Mouse (Mus musculus) embryonic facial prominence, embryonic 13.5 days (tissue): ENCODE data around the gene Map3k12. TPM values are rescaled to one million over a fixed set of nuclear protein-coding genes. Genes with fewer than 3 reads are reported as not detected.

ENCODE experiments used
- ATAC-seq: fragments of 200-750 bp; cut with Nextera tagmentation; 2 replicates; pipeline ENCODE4 v1.8.0; 2017; ENCODE audit warnings: low read depth; ENCODE audit not compliant: insufficient number of reproducible peaks, insufficient read depth, low FRiP score, low TSS enrichment
- H3K27ac ChIP-seq: fragments of 300-500 bp; sonication (generic); 2 replicates; pipeline ENCODE4 v1.5.1; 2015; ENCODE audit warnings: moderate library complexity, mild to moderate bottlenecking, inconsistent platforms
- H3K27me3 ChIP-seq: fragments of 300-500 bp; sonication (generic); 2 replicates; pipeline ENCODE4 v1.6.1; 2015; ENCODE audit warnings: mild to moderate bottlenecking, inconsistent platforms
- H3K36me3 ChIP-seq: fragments of 300-500 bp; sonication (generic); 2 replicates; pipeline ENCODE4 v1.6.1; 2015; ENCODE audit warnings: mild to moderate bottlenecking, inconsistent platforms
- H3K4me1 ChIP-seq: fragments of 300-500 bp; sonication (generic); 2 replicates; pipeline ENCODE4 v1.6.1; 2015; ENCODE audit warnings: inconsistent platforms
- H3K4me2 ChIP-seq: fragments of 300-500 bp; sonication (generic); 2 replicates; pipeline ENCODE4 v1.6.1; 2015; ENCODE audit warnings: moderate library complexity, mild to moderate bottlenecking, inconsistent platforms
- H3K4me3 ChIP-seq: fragments of 300-500 bp; sonication (generic); 2 replicates; pipeline ENCODE4 v1.5.1; 2015; ENCODE audit warnings: mild to moderate bottlenecking, inconsistent platforms
- H3K9ac ChIP-seq: fragments of 300-500 bp; sonication (generic); 2 replicates; pipeline ENCODE4 v1.6.1; 2015; ENCODE audit warnings: mild to moderate bottlenecking, inconsistent platforms
- H3K9me3 ChIP-seq: fragments of 300-500 bp; sonication (generic); 2 replicates; pipeline ENCODE4 v1.6.1; 2016; ENCODE audit warnings: inconsistent platforms
- WGBS: fragments of 180-500 bp; shearing (Covaris S2); methylation state at CpG from one replicate; pipeline ENCODE4 v1.1.7; 2015; ENCODE audit warnings: mixed read lengths; 5-methylcytosine and 5-hydroxymethylcytosine counted together
- polyA plus RNA-seq: library from polyadenylated mRNA; unstranded; fragments of >200 nt; fragmentation: Nextera tagmentation; extraction: Ambion mirVana; gene quantifications from 2 replicates; pipeline ENCODE4 v1.2.1, GENCODE M21; 2015

Map3k12 gene
- polyA plus RNA-seq, 1 experiment from 2014 or later = 25.2 TPM

- no peaks in the 10 kb centered on the region for H3K4me1 ChIP-seq
- no peaks in the 10 kb centered on the region for H3K27me3 ChIP-seq
- no peak for ATAC-seq
- WGBS = 86% methylated on average over 19 of the region's 19 CpGs
- no peak overlapping the region for H3K4me3 ChIP-seq
- no peak overlapping the region for H3K27ac ChIP-seq
- no peak overlapping the region for H3K4me2 ChIP-seq
- H3K9ac ChIP-seq = no peak overlapping the region
- H3K36me3 ChIP-seq = peaks cover 94% of the 10 kb centered on the region
- no peaks in the 10 kb centered on the region for H3K9me3 ChIP-seq
These were observed 15.6 kb downstream of the Map3k12 start for GRCm38 (mm10) chr15:102501084-102501814.

- Histone ChIP-seq H3K4me3 (no peak overlapping the region), H3K27ac (no peak overlapping the region), H3K27me3 (no peaks in the 10 kb centered on the region), H3K36me3 (peaks cover 94% of the 10 kb centered on the region), H3K4me2 (no peak overlapping the region), H3K9me3 (no peaks in the 10 kb centered on the region), H3K4me1 (no peaks in the 10 kb centered on the region), H3K9ac (no peak overlapping the region)
- 82% methylated on average over 5 of the region's 5 CpGs for WGBS
- ATAC-seq = no peak; the same call in 1 of the 2 replicates
These were observed 16.4 kb downstream of the Map3k12 start for GRCm38 (mm10) chr15:102500479-102500878.

GRCm38 (mm10) chr15:102499851-102500250, 17.0 kb downstream of the Map3k12 start:
- ATAC-seq = no peak
- H3K9me3 ChIP-seq = no peaks in the 10 kb centered on the region
- WGBS = 88% methylated on average over 6 of the region's 6 CpGs
- no peaks in the 10 kb centered on the region for H3K27me3 ChIP-seq
- H3K4me1 ChIP-seq = no peaks in the 10 kb centered on the region
- no peak overlapping the region for H3K9ac ChIP-seq
- H3K4me3 ChIP-seq = no peak overlapping the region
- no peak overlapping the region for H3K4me2 ChIP-seq
- H3K36me3 ChIP-seq = peaks cover 94% of the 10 kb centered on the region
- no peak overlapping the region for H3K27ac ChIP-seq

GRCm38 (mm10) chr15:102499370-102499769, 17.5 kb downstream of the Map3k12 start:
- no peaks in the 10 kb centered on the region for H3K4me1 ChIP-seq
- no peak for ATAC-seq
- H3K4me3 ChIP-seq = no peak overlapping the region
- no peaks in the 10 kb centered on the region for H3K9me3 ChIP-seq
- 69% methylated on average over 3 of the region's 3 CpGs for WGBS
- H3K4me2 ChIP-seq = no peak overlapping the region
- H3K27ac ChIP-seq = no peak overlapping the region
- no peak overlapping the region for H3K9ac ChIP-seq
- peaks cover 95% of the 10 kb centered on the region for H3K36me3 ChIP-seq
- H3K27me3 ChIP-seq = no peaks in the 10 kb centered on the region

GRCm38 (mm10) chr15:102498322-102498721, 18.5 kb downstream of the Map3k12 start:
- Histone ChIP-seq H3K9me3 (no peaks in the 10 kb centered on the region), H3K27ac (no peak overlapping the region), H3K9ac (no peak overlapping the region), H3K36me3 (peaks cover 94% of the 10 kb centered on the region), H3K4me1 (no peaks in the 10 kb centered on the region), H3K4me2 (no peak overlapping the region), H3K27me3 (no peaks in the 10 kb centered on the region), H3K4me3 (no peak overlapping the region)
- no peak for ATAC-seq
- 86% methylated on average over 3 of the region's 3 CpGs for WGBS

GRCm38 (mm10) chr15:102487664-102488063, 29.2 kb downstream of the Map3k12 start:
- Histone ChIP-seq H3K27ac (no peak overlapping the region), H3K9me3 (no peaks in the 10 kb centered on the region), H3K4me3 (no peak overlapping the region), H3K36me3 (peaks cover 86% of the 10 kb centered on the region), H3K27me3 (no peaks in the 10 kb centered on the region), H3K4me1 (no peaks in the 10 kb centered on the region), H3K4me2 (no peak overlapping the region), H3K9ac (no peak overlapping the region)
- WGBS = 67% methylated on average over 1 of the region's 1 CpGs
- no peak for ATAC-seq

- 93% methylated on average over 12 of the region's 12 CpGs for WGBS
- Histone ChIP-seq H3K9ac (no peak overlapping the region), H3K9me3 (no peaks in the 10 kb centered on the region), H3K27me3 (no peaks in the 10 kb centered on the region), H3K4me2 (no peak overlapping the region), H3K36me3 (peaks cover 88% of the 10 kb centered on the region), H3K4me3 (no peak overlapping the region), H3K27ac (no peak overlapping the region), H3K4me1 (no peaks in the 10 kb centered on the region)
- ATAC-seq = no peak
These were observed 31.0 kb downstream of the Map3k12 start for GRCm38 (mm10) chr15:102485853-102486252.

GRCm38 (mm10) chr15:102483136-102483535, 33.7 kb downstream of the Map3k12 start:
- no peak for ATAC-seq
- H3K27me3 ChIP-seq = no peaks in the 10 kb centered on the region
- no peak overlapping the region for H3K9ac ChIP-seq
- no peak overlapping the region for H3K4me3 ChIP-seq
- H3K27ac ChIP-seq = no peak overlapping the region
- no peak overlapping the region for H3K4me2 ChIP-seq
- H3K36me3 ChIP-seq = peaks cover 86% of the 10 kb centered on the region
- H3K9me3 ChIP-seq = no peaks in the 10 kb centered on the region
- 87% methylated on average over 3 of the region's 3 CpGs for WGBS
- H3K4me1 ChIP-seq = no peaks in the 10 kb centered on the region

- Histone ChIP-seq H3K36me3 (peaks cover 60% of the 10 kb centered on the region), H3K4me2 (no peak overlapping the region), H3K4me1 (peaks cover 12% of the 10 kb centered on the region), H3K27me3 (no peaks in the 10 kb centered on the region), H3K9me3 (no peaks in the 10 kb centered on the region), H3K4me3 (no peak overlapping the region), H3K27ac (no peak overlapping the region), H3K9ac (no peak overlapping the region)
- ATAC-seq = no peak
- WGBS = 87% methylated on average over 2 of the region's 2 CpGs
These were observed 42.3 kb downstream of the Map3k12 start for GRCm38 (mm10) chr15:102474520-102474919.

- Histone ChIP-seq H3K27me3 (no peaks in the 10 kb centered on the region), H3K27ac (no peak overlapping the region), H3K4me2 (peak overlapping the region; percentile 73; the same call in 1 of the 2 replicates), H3K36me3 (peaks cover 49% of the 10 kb centered on the region), H3K9me3 (no peaks in the 10 kb centered on the region), H3K9ac (no peak overlapping the region), H3K4me3 (0 out of 2 replicates have a peak overlapping the region, but pooled peaks have one; percentile 2), H3K4me1 (peaks cover 12% of the 10 kb centered on the region)
- 62% methylated on average over 2 of the region's 2 CpGs for WGBS
- no peak for ATAC-seq
These were observed 43.6 kb downstream of the Map3k12 start for GRCm38 (mm10) chr15:102473246-102473645.

GRCm38 (mm10) chr15:102471727-102472126, 45.1 kb downstream of the Map3k12 start:
- peak overlapping the region; percentile 73 for H3K4me2 ChIP-seq
- no peaks in the 10 kb centered on the region for H3K9me3 ChIP-seq
- no peak for ATAC-seq
- peak overlapping the region; percentile 98; the same call in 1 of the 2 replicates for H3K9ac ChIP-seq
- H3K27ac ChIP-seq = no peak overlapping the region
- peak overlapping the region; percentile 86 for H3K4me3 ChIP-seq
- H3K27me3 ChIP-seq = no peaks in the 10 kb centered on the region
- peaks cover 12% of the 10 kb centered on the region for H3K4me1 ChIP-seq
- H3K36me3 ChIP-seq = peaks cover 34% of the 10 kb centered on the region

- WGBS = under 1% methylated on average over 10 of the region's 10 CpGs
- peak overlapping the region; percentile 98 for H3K9ac ChIP-seq
- no peak for ATAC-seq
- peak overlapping the region; percentile 73 for H3K4me2 ChIP-seq
- peaks cover 12% of the 10 kb centered on the region for H3K4me1 ChIP-seq
- no peaks in the 10 kb centered on the region for H3K9me3 ChIP-seq
- peak overlapping the region; percentile 86 for H3K4me3 ChIP-seq
- H3K36me3 ChIP-seq = peaks cover 29% of the 10 kb centered on the region
- H3K27ac ChIP-seq = peak overlapping the region; percentile 99
- no peaks in the 10 kb centered on the region for H3K27me3 ChIP-seq
These were observed 45.6 kb downstream of the Map3k12 start for GRCm38 (mm10) chr15:102471295-102471645.
